Mouse (Mus musculus) G1E-ER4 (cell line): ENCODE results near the gene Hs6st2. TPM values are rescaled to one million over a fixed set of nuclear protein-coding genes. Genes with fewer than 3 reads are reported as not detected.

Source experiments
- GATA1 ChIP-seq: IDR thresholded peaks from one replicate; pipeline ENCODE4 v1.8.0; 2012; ENCODE audit warnings: low read length, inconsistent platforms
- polyA plus RNA-seq: library from polyadenylated mRNA; stranded (reverse); fragments of >175 nt; gene quantifications from 2 replicates; pipeline ENCODE4 v1.2.3, GENCODE M21; 2012

The Hs6st2 gene
- polyA plus RNA-seq = not detected in 2 replicates

GRCm38 (mm10) chrX:51681756-51682155, at the start of gene Hs6st2:
Hs6st2 (minus strand) TSS chrX:51681856.
- TF ChIP-seq GATA1 = no peak

DNA sequence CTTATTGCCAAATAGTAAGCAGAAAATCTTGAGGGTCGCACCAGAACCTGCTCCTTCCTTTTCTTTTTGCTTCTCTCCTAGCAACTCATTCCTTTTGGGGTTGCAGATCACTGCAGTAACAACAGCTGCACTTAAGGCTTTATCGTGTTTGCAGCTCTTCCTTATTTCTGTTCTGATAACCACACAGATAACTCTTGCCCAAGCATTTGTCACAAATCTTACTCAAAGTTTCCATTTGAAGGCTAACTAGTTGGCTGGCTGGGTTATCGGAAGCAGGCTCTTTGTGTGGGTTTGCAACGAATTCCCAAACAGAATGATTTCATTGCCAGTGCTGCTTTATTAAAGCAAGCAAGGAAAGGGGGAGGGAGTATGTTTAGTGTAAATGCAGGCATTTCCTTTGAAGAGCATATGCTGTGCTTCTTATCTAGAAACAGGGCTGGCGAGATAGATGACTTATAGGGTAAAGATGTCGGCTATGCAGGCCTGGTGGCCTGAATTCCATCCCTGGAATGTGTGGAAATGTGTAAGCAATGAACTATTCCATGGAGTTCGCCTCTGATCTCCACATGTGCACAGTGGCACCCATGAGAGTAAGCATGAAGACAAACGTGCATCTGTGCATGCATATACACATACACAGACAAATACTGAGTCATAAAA, 32.6 kb upstream of the Hs6st2 start:
- no peak for TF ChIP-seq GATA1

DNA sequence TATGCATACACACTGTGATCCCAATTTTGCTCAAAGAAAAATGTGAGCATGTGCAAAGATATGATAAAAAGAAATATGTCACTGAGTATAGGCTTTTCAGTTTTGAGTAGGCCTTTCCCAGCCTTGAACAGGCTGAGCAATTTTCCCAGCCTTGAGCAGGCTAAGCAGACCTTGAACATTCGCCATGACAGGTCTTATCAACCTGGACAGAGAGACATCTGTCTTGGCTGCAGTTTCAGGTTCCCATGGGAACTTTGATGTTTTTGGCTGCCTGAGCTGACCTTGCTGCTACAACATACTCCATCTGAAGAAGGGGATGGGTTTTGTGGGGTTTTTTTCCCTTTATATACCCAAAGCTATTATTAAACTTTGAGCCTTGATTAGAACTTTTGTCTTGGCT, 31.3 kb upstream of the Hs6st2 start:
- no peak for TF ChIP-seq GATA1

- no peak for TF ChIP-seq GATA1
These were observed 21.2 kb upstream of the Hs6st2 start for GRCm38 (mm10) chrX:51702823-51703222.

- TF ChIP-seq GATA1 = no peak
These were observed 17.4 kb upstream of the Hs6st2 start for GRCm38 (mm10) chrX:51699079-51699478.

GRCm38 (mm10) chrX:51686048-51686949, 4.6 kb upstream of the Hs6st2 start:
- no peak for TF ChIP-seq GATA1

DNA sequence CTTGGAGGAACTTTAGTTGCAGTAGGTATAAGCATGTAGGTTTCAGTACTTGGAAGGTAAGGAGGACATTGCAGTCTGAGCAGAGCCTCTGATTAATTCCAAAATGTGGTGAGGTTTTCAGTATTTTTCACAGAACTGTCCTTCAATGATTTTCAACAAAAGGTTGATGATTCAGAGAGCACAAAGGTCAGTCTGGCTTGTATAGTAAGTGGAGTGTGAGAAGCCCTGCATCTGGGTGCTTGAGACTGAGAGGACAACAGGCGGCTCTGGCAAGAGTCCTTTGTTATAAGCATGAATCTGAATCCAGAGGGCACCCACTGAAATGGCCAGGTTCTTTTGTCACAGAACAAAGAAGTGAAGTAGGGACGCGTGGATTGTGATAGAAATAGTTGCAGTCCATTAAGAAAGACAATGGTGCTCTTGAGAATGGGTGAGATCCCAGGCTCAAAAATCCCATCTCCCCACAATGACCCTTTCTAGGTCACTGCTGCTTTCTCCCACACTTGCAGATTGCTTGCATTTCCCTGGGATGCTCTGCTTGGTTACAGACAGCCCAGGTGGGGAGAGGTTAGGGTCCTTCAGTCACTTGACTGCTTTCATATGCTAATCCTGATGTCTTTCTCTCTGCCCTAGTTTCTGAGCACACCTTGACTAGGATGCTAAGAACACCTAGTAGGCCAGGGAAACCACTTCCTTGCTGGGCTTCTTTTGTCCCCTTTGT, 2.8 kb upstream of the Hs6st2 start:
- no peak for TF ChIP-seq GATA1

GRCm38 (mm10) chrX:51681170-51681667, 437 bp downstream of the Hs6st2 start:
- no peak for TF ChIP-seq GATA1

DNA sequence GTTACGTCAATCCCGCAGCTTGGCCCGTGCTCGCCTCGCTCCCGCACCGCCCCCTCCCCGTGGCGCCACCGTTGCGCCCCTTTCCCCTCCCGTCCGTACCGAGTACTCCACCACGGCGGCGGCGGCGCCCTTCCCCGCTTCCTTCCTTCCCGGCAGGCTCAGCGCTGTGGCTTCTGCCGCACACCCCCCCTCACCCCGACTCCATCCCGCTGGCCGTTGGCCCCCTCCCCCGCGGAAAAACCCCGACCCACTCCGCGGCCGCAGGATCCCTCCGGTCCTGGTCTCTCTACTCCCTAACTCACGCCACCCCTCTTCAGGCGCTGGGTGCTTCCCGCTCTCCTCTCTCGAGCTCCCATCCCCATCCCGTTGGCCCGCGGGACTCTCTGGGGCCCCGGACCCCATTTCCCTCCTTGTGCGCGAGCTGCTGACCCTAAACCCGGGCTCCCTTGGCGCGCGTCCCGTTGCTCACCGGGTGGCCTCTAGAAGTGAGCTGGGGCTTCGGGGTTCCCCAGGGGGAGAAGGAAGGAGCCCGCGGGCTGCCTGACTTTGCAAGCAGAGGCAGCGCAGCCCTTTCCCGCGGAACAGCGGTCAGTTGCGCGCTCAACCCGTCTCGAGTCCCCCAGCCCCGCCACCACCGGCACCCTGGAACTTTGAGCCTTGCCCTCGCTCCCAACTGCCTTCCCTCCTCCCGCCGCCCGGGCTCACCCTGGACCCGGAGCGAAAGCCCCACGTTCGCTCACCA, 1.1 kb downstream of the Hs6st2 start:
- no peak for TF ChIP-seq GATA1

- no peak for TF ChIP-seq GATA1
These were observed 1.8 kb downstream of the Hs6st2 start for GRCm38 (mm10) chrX:51679601-51680427.

GRCm38 (mm10) chrX:51658236-51658635, 23.4 kb downstream of the Hs6st2 start:
- TF ChIP-seq GATA1 = no peak

- TF ChIP-seq GATA1 = no peak
These were observed 38.9 kb downstream of the Hs6st2 start for GRCm38 (mm10) chrX:51642661-51643257.

- TF ChIP-seq GATA1 = no peak
These were observed 45.9 kb downstream of the Hs6st2 start for GRCm38 (mm10) chrX:51635756-51636155.

GRCm38 (mm10) chrX:51631376-51631775, 50.3 kb downstream of the Hs6st2 start:
- no peak for TF ChIP-seq GATA1
